Mouse (Mus musculus) CD4-positive, CD25-positive, alpha-beta regulatory T cell, adult 4 months (primary cell): ENCODE results near the gene Gm20388. TPM values are rescaled to one million over a fixed set of nuclear protein-coding genes. Genes with fewer than 3 reads are reported as not detected.

Experiments
- ATAC-seq: one replicate; pipeline ENCODE4 v1.8.0; 2017
- polyA plus RNA-seq, 2 experiments: library from polyadenylated mRNA; unstranded; fragments of 100-300 nt; shearing (Covaris generic); gene quantifications; one replicate each; pipeline ENCODE4 v1.2.1; 2017

Gene Gm20388
- polyA plus RNA-seq, 2 experiments from 2014 or later: 10.7 to 12.8 TPM

GRCm38 (mm10) chr8:120737166-120737565, 826.5 kb downstream of the Gm20388 start:
- ATAC-seq: no peak

- no peak for ATAC-seq
Observed at GRCm38 (mm10) chr8:120738771-120739170, 828.1 kb downstream of the Gm20388 start.

- no peak for ATAC-seq
Observed at GRCm38 (mm10) chr8:120739526-120739925, 828.9 kb downstream of the Gm20388 start.

- ATAC-seq: no peak
Observed at GRCm38 (mm10) chr8:120740579-120740978, 829.9 kb downstream of the Gm20388 start.

- ATAC-seq: no peak
Observed at GRCm38 (mm10) chr8:120741001-120741400, 830.4 kb downstream of the Gm20388 start.

- no peak for ATAC-seq
Observed at GRCm38 (mm10) chr8:120741815-120742530, 831.3 kb downstream of the Gm20388 start.

- ATAC-seq: no peak
Observed at GRCm38 (mm10) chr8:120743149-120743897, 832.7 kb downstream of the Gm20388 start.

- no peak for ATAC-seq
Observed at GRCm38 (mm10) chr8:120743898-120744290, 833.3 kb downstream of the Gm20388 start.

GRCm38 (mm10) chr8:120744448-120744847, 833.8 kb downstream of the Gm20388 start:
- ATAC-seq: no peak

GRCm38 (mm10) chr8:120745226-120745625, 834.6 kb downstream of the Gm20388 start:
- ATAC-seq: no peak

- no peak for ATAC-seq
Observed at GRCm38 (mm10) chr8:120746007-120746701, 835.5 kb downstream of the Gm20388 start.

- no peak for ATAC-seq
Observed at GRCm38 (mm10) chr8:120747286-120747685, 836.6 kb downstream of the Gm20388 start.

GRCm38 (mm10) chr8:120750616-120751015, 840.0 kb downstream of the Gm20388 start:
- no peak for ATAC-seq

- ATAC-seq: no peak
Observed at GRCm38 (mm10) chr8:120751226-120752081, 840.8 kb downstream of the Gm20388 start.

- ATAC-seq: peak; percentile 98
Observed at GRCm38 (mm10) chr8:120752082-120752452, 841.4 kb downstream of the Gm20388 start.

- no peak for ATAC-seq
Observed at GRCm38 (mm10) chr8:120753476-120753875, 842.8 kb downstream of the Gm20388 start.

- ATAC-seq: no peak
Observed at GRCm38 (mm10) chr8:120755306-120756297, 845.0 kb downstream of the Gm20388 start.

GRCm38 (mm10) chr8:120758005-120758404, 847.4 kb downstream of the Gm20388 start:
- no peak for ATAC-seq

GRCm38 (mm10) chr8:120759847-120760246, 849.2 kb downstream of the Gm20388 start:
- ATAC-seq: no peak

- no peak for ATAC-seq
Observed at GRCm38 (mm10) chr8:120760341-120761215, 849.9 kb downstream of the Gm20388 start.
